Mouse (Mus musculus): Measurements from ENCODE around the gene Spesp1.

DNA sequence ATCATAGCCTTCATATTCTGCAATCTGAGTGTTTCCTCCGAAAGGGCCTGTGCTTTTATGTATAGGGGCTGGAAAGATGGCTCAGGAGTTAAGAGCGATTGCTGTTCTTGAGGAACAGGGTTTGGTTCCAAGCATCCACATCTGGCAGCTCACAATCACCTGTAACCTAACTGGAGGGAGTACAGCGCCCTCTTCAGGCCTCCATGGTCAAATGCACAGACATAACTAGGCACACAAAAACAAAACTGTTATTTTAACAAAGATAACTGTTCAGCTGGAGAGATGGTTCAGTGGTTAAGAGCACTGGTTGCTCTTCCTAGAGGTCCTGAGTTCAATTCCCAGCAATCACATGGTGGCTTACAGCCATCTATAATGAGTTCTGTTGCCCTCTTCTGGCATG lies 44.0 kb upstream of the Spesp1 start:
- no peak for TF ChIP-seq MAX (IDR thresholded peaks at IDR 0.05; ENCODE audit: low read length)
- TF ChIP-seq ZKSCAN1 (IDR thresholded peaks at IDR 0.05; ENCODE audit: borderline replicate concordance, low read depth, low read length) = no peak
- TF ChIP-seq POLR2A (IDR thresholded peaks at IDR 0.05; ENCODE audit: low read depth, low read length) = no peak
- peak; percentile 29 to 54; a peak in 3 of 4 replicates for TF ChIP-seq CTCF (conservative IDR thresholded peaks at IDR 0.05 in 1 of 2, IDR thresholded peaks at IDR 0.05 in 1 of 2; ENCODE audit: low read depth in 2 of 2, low read length in 2 of 2)
- TF ChIP-seq CHD2 (IDR thresholded peaks at IDR 0.05; ENCODE audit: low read length) = no peak
- no peak for TF ChIP-seq JUN (IDR thresholded peaks at IDR 0.05; ENCODE audit: insufficient read depth, low read depth, low read length)
- no peak for TF ChIP-seq E2F4 (IDR thresholded peaks at IDR 0.05; ENCODE audit: insufficient replicate concordance, low read depth, low read length)
- TF ChIP-seq ELF1 (IDR thresholded peaks at IDR 0.05; ENCODE audit: low read depth, low read length) = no peak
- TF ChIP-seq EP300 (IDR thresholded peaks at IDR 0.05; ENCODE audit: low read length) = no peak
